Mouse (Mus musculus): ENCODE results near the gene Zfp839.
A peak's percentile ranks its signal among the peaks of the same experiment; 100 is the strongest.

GRCm38 (mm10) chr12:110888606-110889005 is 38.6 kb downstream of the Zfp839 start:
- TF ChIP-seq POLR2A (IDR thresholded peaks at IDR 0.05; ENCODE audit: extremely low read depth, insufficient read depth, low read length) (0 out of 2 replicates have a peak, but pooled peaks have one; percentile 3), CTCF (IDR thresholded peaks at IDR 0.05; ENCODE audit: low read depth, low read length) (no peak)
